Mouse (Mus musculus) splenic B cell, adult 2 months (primary cell): ENCODE measurements around the gene Nr2c2.

Experiments used
- DNase-seq: peaks from one replicate; pipeline ENCODE4 v3.0.0-alpha.2; 2011; ENCODE audit warnings: low read depth, low spot score
- H3K27me3 ChIP-seq: 2 replicates; pipeline ENCODE4 v1.6.1; 2012; ENCODE audit warnings: mild to moderate bottlenecking, low read length, moderate library complexity, mixed read lengths; ENCODE audit not compliant: control insufficient read depth, poor library complexity, insufficient read depth, severe bottlenecking
- H3K36me3 ChIP-seq: 2 replicates; pipeline ENCODE4 v1.6.1; 2012; ENCODE audit warnings: mild to moderate bottlenecking, low read length, moderate library complexity, mixed read lengths; ENCODE audit not compliant: control insufficient read depth, poor library complexity, insufficient read depth, severe bottlenecking

Gene Nr2c2

GRCm38 (mm10) chr6:92090497-92090896 is 693 bp upstream of the Nr2c2 start:
- H3K36me3 ChIP-seq, result no peaks in the 10 kb centered on the region
- DNase-seq, result no peak
- H3K27me3 ChIP-seq, result no peaks in the 10 kb centered on the region

- DNase-seq, result peak; percentile 99
- H3K27me3 ChIP-seq, result no peaks in the 10 kb centered on the region
- H3K36me3 ChIP-seq, result no peaks in the 10 kb centered on the region
Observed at GRCm38 (mm10) chr6:92091767-92092489, 738 bp downstream of the Nr2c2 start.

DNA sequence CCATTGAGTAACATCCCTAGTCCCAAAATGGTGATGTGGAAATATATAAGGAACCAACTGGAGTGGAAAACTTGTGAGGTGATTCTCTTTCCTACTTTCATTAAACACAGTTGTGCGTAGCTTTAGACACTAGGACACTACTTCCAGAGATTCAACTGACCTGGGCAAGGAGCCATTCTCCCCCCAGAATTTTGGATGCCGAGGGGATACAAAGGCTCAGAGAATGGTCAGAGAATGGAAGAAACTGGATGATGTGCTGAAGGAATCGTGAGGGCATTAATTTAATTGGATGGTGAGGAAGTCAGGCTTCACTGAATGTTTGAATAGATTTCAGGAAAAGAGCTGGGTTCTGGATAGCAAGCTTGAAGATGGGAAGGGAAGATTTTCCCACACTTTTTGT is 1.5 kb downstream of the Nr2c2 start:
- H3K36me3 ChIP-seq, result no peaks in the 10 kb centered on the region
- H3K27me3 ChIP-seq, result no peaks in the 10 kb centered on the region
- DNase-seq, result no peak

DNA sequence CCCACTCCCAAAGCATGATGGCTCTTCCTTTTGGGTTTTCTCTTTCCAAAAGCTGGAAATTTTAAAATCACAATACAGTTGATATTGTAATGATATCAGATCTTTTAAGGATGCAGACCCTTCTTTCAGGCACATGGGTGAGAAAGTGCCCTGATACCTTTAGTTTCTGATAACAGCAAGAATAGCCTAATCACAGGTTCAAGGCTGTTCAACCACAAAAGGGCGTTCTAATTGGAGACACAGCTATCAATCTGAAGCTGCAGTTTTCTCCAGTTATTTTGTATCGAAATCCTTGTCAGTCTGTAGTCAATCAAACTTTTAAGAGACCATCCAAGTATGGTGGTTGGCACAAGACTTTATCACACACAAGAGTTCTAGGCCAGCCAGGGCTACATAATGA is 2.7 kb downstream of the Nr2c2 start:
- H3K36me3 ChIP-seq, result no peaks in the 10 kb centered on the region
- no peaks in the 10 kb centered on the region for H3K27me3 ChIP-seq
- DNase-seq, result no peak

DNA sequence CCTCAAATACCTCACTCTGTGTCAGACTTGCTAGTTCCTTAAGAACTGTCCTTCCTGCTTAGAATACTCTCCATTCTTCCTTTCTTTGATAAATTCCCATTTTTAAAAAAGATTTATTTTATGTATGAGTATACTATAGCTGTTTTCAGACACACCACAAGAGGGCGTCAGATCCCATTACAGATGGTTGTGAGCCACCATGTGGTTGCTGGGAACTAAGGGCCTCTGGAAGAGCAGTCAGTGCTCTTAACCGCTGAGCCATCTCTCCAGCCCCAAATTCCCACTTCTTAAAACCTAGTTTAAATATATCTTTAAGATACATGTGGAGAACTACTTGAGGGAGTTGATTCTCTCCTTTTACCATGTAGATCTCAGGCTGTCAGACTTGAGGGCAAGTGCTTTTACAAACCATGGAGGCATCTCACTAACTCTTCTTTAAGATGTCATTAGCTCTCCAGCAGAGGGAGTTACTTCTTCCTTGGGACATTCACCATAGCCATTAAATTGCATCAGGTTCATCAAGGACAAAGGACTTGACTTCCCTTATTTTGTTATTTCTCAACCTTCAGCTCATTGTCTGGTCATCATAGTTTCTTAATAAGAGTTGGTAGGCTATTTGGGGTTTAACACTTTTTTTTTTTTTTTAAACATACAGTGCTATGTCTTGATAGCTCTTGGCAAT is 9.6 kb downstream of the Nr2c2 start:
- Histone ChIP-seq H3K36me3 (no peaks in the 10 kb centered on the region), H3K27me3 (no peaks in the 10 kb centered on the region)
- DNase-seq, result peak; percentile 29

DNA sequence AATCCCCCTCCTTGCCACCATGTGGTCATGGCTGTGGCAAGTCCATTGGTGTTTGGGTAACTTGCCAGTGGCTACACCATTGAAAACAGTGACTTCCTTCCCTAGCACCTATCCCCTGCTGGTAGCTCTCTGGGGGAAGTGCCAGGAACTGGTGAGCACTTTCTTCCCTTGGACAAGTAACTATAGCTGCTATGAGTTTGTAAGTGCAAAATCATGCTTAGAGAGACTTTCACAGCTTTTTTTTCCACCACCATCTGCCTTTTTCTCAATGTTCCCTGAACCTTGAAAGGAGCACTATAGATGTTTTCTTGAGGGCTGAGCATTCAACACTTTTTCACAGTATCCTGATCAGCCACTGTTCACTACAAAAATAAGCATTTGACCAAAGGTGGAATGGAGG is 33.4 kb downstream of the Nr2c2 start:
- no peaks in the 10 kb centered on the region for H3K36me3 ChIP-seq
- no peaks in the 10 kb centered on the region for H3K27me3 ChIP-seq
- no peak for DNase-seq

- no peaks in the 10 kb centered on the region for H3K27me3 ChIP-seq
- no peaks in the 10 kb centered on the region for H3K36me3 ChIP-seq
- DNase-seq, result peak; percentile 57
Observed at GRCm38 (mm10) chr6:92126861-92127468, 35.8 kb downstream of the Nr2c2 start.

DNA sequence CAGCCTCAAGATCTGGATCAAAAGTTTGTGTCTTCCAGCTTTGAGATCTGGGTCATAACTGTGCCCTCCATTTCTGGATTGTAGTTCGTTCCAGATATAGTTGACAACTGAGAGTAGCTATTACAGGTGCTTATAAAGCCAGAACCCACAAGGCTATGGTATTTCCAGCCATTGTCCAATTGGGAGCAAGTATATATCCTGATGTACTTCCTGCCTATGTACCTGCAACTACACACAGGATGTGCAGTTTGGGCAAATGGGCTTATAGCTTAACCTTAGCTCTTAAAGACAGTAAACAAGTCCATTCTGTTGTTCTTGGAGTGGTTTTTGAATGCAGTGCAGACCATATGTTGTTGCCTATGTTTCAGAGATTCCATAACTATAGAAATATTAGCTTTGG is 40.3 kb downstream of the Nr2c2 start:
- Histone ChIP-seq H3K36me3 (no peaks in the 10 kb centered on the region), H3K27me3 (no peaks in the 10 kb centered on the region)
- DNase-seq, result no peak

DNA sequence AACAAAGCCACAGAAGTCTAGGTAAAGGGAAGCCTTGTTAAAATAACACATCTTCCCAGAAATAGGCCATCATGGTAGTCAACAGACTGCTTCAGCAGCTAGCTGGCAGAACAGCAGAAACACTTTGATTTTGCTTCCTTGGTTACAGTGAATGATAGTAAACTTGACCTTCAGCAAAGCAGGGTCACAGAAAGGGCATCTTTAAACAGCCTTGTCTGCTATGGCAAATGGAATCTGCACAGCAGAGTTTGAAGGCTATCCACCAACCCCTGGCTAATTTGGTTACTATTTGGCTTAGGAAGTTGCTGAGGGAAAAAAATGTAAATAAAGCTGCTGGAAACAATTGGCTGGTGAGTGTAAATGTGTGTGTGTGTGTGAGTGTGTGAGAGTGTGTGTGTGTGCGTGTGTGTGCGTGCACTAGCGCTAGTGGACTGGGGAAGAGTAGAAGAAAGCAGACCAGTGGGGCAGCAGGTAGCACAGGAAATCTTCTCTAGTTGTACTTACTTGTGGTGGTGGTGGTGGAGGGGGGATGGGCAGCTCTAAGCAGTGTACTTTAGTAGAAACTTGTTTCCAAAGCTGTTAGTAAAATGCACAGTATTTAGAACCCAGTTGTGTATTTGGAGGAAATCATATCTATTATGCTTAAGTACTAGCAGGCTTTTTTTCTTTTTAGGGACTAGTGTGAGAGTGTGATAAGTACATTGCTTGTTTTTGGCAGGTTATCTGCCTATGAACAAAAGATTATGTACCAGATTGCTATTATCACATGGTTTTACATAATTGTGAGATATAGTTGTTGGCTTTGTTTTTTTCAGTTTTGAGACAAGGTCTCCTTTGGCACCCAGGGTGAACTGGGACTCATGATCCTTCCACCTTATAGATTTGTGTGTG is 41.1 kb downstream of the Nr2c2 start:
- peak; percentile 25 for DNase-seq
- Histone ChIP-seq H3K27me3 (no peaks in the 10 kb centered on the region), H3K36me3 (no peaks in the 10 kb centered on the region)

DNA sequence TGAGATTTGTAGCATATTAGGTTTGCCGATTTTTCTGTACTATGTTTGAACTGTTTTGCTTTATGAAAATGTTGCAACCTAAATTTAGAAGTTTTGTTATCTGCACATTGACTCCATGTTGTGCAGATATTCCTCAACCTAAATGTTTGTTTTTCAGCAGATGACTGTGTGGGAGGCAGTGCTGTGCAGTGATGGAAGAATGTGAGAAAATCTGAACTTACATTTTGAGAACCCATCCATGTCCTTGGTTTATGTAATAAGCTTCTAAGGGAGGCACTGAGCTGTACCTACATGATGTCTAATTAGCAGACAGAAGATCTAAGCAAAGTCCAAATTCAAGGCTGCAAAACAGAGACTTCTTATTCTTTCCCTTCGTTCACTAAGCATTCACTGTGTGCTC is 42.4 kb downstream of the Nr2c2 start:
- no peak for DNase-seq
- Histone ChIP-seq H3K36me3 (0 out of 2 replicates have a peak, but pooled peaks cover 1% of the 10 kb centered on the region), H3K27me3 (no peaks in the 10 kb centered on the region)

DNA sequence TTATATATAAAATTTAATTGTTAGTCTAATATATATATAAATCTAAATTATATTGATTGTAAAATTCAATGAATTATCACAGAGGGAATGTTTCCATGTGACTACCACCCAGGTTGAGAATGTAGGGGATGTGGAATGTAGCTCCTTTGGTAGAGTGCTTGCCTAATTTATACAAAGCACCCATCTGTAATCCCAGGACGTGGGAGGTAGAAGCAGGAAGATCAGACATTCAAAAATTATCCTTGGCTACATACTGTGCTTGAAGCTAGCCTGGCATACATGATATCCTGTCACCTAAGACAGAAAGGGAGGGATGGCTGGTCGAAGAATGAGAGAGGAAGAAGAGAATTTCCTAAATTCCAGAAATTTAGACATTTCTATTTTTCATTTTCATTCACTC is 45.2 kb downstream of the Nr2c2 start:
- Histone ChIP-seq H3K36me3 (0 out of 2 replicates have a peak, but pooled peaks cover 1% of the 10 kb centered on the region), H3K27me3 (no peaks in the 10 kb centered on the region)
- DNase-seq, result no peak

- Histone ChIP-seq H3K36me3 (peaks cover 2% of the 10 kb centered on the region; the same call in 1 of the 2 replicates), H3K27me3 (no peaks in the 10 kb centered on the region)
- no peak for DNase-seq
Observed at GRCm38 (mm10) chr6:92145881-92146280, 54.7 kb downstream of the Nr2c2 start.

DNA sequence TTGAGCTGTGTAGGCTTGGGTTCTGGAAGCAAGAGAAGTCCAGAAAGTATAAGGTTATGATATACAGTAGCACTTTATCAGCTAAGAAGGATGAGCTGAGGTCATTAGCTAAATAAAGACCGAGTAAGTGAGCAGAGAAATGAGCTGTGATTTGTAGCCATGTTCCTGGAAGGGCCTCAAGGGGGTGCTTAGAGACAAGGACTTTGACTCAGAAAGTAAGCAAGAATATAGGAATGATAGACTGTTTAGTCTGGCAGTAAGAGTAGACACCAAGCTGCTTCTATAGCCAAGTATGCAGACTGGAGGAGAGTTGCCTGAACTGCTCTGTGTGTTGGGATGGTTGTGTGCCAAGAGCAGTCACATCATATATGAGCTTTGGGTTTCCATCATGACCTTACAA is 62.6 kb downstream of the Nr2c2 start:
- Histone ChIP-seq H3K36me3 (peaks cover 22% of the 10 kb centered on the region), H3K27me3 (no peaks in the 10 kb centered on the region)
- DNase-seq, result no peak

DNA sequence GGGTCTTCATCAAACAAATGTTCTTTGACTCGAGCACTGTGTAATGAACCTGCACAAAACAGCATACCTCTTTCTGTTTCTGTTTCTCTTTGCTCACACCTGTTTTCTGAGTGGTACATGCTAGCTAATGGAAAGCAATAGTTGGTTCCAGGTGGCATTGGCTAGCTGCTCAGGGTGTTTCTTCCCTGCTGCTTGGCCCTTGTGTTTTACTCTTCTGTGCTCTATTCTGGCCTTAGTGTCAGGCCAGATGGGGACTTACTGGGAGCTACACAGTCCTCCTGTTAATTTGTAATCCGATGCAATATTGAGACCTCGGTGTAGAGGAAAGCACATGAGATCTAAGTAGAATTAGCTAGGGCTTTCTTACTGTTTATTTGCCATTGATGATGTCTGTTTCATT is 67.6 kb downstream of the Nr2c2 start:
- H3K27me3 ChIP-seq, result no peaks in the 10 kb centered on the region
- no peak for DNase-seq
- peaks cover 31% of the 10 kb centered on the region for H3K36me3 ChIP-seq
